Mouse (Mus musculus) cerebral cortex, adult 2 months (tissue): ENCODE measurements around the gene AC170998.1.

Source experiments
- WGBS: fragments of 180-500 bp; shearing (Covaris S2); methylation state at CpG from one replicate; pipeline ENCODE4 v1.1.7; 2018; 5-methylcytosine and 5-hydroxymethylcytosine counted together

The AC170998.1 gene

DNA sequence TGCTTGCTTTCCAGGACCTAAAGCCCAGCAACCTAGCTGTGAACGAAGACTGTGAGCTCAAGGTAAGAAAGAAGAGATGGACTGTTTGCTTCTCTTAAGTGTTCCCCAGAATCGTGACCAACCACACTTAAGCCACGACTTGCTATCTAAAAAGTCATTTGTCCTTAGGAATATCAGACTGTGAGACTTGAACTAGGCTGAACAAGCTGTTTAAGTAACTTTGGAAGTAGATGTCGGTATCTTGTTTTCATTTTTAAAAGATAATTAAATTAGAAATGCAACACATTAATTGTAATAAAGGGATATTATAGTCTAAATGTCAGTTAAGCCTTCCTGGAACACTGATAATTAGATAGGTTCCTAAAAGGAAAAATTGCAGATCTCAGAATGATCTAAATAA is at the start of gene AC170998.1:
TSS of gene AC170998.1 (plus strand) at position 301 of the 400 bp plus-strand sequence.
- WGBS: 92% methylated on average over 4 of the region's 4 CpGs

DNA sequence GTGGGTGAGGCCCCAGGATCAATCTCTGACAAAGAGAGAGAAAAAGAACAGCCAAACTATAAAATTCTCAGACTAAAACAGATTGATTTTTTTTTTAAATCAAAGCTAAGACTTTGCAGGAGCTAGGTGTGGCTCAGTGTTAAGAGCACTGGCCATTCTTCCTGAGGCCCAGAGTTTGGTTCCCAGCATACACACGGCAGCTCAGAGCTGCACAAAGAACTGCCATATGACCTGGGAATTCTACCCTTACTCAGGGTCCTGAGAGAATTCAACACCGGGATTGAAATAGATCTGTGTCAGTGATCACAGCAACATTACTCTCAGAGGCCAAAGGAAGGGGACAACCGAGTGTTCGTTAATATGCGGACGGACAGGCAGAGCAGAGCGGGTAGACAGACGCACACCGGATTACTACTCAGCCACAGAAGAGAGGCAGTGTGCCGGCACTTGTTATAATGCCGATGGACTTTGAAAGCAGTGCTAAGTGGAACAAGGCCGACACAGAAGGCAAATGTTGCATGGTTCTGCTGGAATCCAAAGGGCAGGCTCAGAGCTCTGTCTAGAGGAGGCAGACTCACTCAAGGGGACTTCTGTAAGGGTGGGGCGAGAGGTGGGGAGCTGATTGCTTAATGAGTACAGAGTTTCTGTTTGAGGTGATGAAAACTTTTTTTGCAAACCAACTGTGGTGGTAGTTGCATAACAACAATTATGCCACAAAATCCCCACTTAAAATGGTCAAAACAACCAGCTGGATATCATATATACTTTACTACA is 43.4 kb upstream of the AC170998.1 start:
- whole genome bisulfite sequencing: 79% methylated on average over 13 of the region's 13 CpGs

DNA sequence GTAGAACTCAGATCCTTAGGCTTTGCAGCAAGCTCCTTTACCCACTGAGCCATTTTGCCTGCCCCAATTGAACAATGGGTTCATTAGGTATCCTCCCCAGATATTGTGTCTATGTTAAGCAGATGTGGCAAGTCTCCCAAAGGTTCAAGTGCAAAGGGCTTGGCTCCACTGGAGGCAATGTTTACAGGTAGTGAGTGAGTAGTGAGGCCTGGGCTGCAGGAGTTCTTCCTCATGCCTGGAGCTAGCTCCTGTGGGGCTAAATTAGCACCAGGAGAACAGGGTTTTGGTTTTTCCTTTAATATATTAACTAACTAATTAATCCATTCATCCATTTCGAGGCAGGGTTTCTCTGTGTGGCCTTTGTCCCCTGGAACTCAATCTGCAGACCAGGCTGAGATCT is 42.3 kb upstream of the AC170998.1 start:
- 57% methylated on average over 1 of the region's 1 CpGs for WGBS

DNA sequence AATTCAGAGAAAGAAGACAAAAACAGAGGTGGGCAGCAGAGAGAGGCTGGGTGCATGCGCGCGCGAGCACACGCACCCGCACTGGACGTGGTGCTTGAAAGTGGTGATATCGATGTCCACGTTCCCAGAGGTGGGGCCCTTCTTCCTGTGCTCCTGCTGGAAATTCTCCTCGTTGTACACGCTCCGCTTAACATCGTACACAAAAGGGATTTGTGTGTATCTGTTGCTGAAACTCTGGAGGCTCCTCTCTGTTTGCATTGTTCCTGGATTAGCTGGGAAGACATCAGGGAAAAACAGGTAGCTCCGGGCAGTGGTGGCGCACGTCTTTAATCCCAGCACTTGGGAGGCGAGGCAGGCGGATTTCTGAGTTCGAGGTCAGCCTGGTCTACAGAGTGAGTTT is 41.3 kb upstream of the AC170998.1 start:
- WGBS: 76% methylated on average over 19 of the region's 19 CpGs

DNA sequence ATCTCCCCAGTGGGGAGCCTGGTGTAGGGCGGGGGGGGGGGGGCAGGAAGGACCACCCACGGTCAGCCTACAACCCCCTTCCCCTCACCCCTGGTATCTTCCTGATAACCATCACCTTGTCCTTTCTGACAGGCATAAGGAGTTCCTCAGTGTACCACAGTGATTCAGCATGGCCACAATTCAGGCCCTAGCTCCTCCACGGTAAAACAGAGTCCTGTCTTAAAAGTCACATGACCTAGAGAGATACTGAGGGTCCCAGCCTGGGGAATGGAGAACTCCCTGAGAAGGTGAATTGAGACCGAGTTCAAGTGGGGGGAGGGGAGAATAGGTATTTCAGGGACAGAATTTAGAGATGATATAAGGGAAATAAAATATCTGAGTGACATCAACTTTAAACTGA is 38.5 kb upstream of the AC170998.1 start:
- WGBS: 58% methylated on average over 4 of the region's 4 CpGs

DNA sequence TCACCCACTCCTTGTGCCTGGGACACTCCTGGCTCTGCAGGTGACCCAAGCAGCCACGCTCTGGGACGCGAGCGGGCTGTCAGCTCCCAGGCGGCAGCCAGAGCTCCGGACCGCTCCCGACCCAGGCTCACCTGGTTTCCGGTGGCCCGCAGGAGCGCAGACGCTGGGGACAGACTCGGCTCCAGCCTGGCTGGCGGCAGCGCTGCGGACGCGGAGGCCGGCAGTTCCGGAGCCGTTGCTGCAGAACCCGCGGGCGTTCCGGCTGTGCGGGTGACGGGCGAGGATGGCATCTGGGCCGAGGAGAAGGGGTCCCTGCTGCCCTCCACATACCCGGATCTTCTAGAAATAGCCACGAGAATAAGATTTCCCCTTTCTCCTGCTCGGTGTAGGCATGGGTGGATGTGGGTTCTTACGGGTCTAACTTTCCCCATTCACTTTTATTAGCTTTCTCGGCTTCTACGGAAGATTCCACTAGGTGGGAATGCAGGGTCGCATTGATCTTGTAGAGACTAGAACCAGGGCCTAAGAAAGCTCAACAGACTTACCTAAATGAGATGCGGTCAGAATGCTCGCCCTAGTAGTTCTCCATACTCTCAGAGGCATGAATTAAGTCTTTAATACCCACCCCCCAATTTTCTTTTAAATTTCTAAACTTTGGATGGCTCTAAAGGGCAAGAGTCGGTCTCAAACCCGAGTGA is 36.1 kb upstream of the AC170998.1 start, which contains the start of gene Slc26a8:
TSS of gene Slc26a8 (minus strand) at position 648 of the 698 bp plus-strand sequence.
- WGBS: 10% methylated on average over 40 of the region's 40 CpGs

DNA sequence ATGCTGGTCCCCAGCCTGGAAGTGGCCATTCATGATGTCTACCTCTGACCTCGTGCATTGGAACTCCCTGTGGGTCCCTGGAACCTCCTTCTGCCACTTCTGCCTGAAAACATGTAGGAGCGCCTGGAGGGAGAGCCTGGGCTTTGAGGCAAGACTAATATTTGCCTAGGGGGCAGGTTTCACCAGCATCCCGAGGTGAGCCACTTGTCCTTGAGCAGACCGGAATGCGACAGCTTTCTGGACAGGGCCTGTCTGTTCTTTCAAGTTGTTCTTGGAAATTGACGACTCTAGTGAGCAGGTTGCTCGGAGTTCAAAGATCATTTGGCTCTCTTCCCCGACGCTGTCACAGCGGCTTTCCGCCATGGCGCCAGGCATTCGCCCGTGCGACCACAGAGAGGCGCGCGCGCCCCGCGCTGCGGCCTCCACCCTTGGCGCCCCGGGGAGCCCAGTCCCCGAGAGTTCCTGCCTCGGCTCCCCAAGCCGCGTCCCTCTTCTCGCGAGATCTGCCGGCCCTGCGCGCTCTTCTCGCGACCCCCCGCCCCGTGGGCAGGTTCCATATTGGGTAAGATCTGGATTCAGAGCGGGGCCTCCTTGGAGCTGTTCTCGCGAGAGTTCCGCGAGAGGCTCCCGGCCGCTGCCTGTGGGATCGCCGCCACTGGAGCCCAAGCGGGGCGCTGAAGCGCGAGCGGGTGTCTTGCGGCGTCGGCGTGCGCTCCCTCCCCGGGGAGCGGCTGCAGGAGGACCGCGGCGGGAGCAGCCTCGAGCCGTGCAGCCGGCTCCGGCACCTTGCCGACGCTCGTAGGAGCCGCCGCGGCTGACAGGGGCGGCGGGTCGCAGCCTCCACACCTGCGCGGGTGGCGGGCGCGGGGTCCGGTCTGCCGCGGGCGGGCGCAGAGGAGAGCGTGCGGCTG is 34.9 kb upstream of the AC170998.1 start, which contains the start of gene Mapk14:
TSS of gene Mapk14 (plus strand) at position 554 of the 911 bp plus-strand sequence.
- under 1% methylated on average over 86 of the region's 86 CpGs for WGBS

GRCm38 (mm10) chr17:28691687-28692340 is 34.1 kb upstream of the AC170998.1 start:
- under 1% methylated on average over 52 of the region's 53 CpGs for WGBS

GRCm38 (mm10) chr17:28692341-28692710 is 33.6 kb upstream of the AC170998.1 start:
- WGBS: under 1% methylated on average over 18 of the region's 18 CpGs

- 15% methylated on average over 3 of the region's 3 CpGs for WGBS
Measured at GRCm38 (mm10) chr17:28693086-28693485, 32.8 kb upstream of the AC170998.1 start.

DNA sequence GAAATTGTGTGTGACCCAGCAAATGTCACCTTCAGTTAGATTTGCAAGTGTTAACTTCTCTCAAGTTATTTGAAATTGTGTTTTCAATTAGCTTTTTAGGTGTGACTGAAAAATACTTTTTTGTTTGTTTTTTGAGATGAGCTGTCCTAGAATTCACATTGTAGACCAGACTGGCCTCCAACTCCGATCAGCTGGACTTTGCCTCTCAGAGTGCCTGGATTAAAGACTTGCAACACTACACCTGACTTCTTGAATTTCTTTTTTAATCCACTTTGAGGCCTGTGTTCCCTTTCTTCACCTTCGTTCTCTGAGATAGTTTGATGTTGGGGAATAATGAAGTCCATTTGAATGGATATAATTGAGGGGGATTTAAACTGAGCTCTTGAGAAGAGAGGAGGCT is 31.8 kb upstream of the AC170998.1 start:
- WGBS: 61% methylated on average over 2 of the region's 2 CpGs

GRCm38 (mm10) chr17:28694832-28695231 is 31.1 kb upstream of the AC170998.1 start:
- WGBS: 64% methylated on average over 4 of the region's 4 CpGs

DNA sequence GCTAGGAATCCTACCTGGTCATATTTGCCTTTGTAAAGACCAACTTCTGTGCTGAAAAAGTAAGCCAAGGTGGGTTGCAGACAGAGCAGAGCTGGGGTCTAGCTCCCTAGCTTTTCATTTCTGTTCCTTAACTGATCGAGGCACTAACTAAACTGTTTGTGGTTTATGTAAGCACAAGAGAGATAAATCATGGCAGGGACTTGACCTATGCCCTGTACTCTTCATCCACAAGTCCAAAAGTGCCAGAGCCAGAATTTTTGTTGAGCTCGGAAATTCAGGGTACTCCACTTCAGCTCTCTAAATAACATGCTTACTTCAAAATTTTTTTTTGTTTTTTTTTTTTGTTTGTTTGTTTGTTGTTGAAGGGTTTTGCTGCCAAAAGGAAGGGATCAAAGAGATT is 29.2 kb upstream of the AC170998.1 start:
- 38% methylated on average over 2 of the region's 2 CpGs for WGBS

DNA sequence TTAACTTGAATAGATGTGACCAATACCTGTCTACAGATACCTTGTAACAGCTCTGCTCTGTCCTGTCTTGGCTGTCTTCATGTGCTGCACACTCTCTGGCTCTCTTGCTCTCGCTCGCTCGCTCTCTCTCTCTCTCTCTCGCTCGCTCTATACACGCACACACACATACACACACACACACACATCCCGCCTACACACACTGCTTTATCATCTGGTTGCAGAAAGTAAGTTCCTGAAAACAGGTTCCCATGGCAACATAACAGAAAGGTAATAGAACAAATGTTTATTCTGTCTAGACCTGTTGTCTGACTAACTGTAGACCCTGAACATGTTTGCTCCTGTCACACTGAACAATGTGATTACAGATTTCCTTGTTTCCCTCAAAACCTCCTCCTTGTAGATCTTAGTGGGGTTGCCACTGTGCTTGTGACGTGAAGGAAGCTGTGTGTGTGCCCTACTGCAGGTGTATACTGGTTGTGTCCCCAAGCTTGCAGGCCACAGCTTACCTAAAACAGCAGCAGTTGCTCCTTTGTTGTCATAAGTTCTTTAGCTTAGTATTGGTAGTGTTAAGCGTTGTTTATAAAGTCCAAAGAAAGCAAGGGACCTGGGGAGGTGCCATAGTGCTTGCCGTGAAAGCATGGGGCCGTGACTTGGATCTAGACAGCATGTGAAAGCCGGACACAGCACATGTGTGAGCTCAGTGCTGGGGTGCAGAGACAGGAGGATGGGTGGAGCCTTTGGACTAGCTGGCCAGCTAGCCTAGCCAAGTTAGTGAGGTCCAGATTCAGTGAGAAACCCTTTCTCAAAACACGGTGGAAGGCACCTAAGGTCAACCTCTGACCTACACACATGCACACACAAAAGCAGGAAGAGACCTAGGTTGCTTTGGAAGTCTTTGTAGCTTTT is 28.3 kb upstream of the AC170998.1 start:
- WGBS: 43% methylated on average over 13 of the region's 13 CpGs

DNA sequence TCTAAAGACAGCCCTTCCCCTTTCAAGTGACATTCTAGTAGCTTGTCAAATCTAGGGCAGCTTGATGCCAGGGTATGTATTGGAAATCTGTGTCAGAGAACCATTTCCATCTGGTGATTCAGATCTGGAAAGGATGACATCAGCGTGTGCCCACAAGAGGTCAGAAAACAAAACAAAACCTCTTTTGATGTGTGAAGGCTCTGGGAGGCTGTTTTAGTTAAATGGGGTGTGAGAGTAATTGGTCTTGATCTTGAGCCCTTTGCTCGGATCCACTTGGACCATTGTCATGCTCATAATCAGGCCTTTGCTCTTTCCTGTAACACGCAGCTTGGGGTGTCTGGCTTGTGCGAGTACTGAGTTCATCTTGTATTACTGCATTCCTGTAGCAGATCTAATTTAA is 27.6 kb upstream of the AC170998.1 start:
- 23% methylated on average over 4 of the region's 4 CpGs for WGBS

DNA sequence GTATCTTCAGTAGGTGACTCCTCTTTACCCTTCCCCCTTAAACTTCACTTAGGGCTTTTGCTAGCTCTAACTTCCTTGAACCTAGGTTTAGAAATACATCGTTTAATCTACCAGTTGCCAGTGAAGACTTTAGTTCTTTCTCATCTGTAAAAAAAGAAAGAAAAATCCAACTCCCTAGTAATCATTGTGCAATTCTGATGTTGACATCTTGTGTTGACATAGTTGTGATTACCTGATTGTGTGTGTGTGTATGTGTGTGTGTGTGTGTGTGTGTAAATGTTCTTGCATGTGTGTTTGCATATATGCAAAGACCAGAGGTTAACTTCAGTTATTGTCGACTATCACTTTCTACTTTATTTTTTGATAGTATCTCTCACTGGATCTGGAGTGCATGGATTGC is 27.2 kb upstream of the AC170998.1 start:
- WGBS: 53% methylated on average over 2 of the region's 2 CpGs

GRCm38 (mm10) chr17:28699789-28700188 is 26.1 kb upstream of the AC170998.1 start:
- 55% methylated on average over 7 of the region's 7 CpGs for WGBS

- whole genome bisulfite sequencing: 60% methylated on average over 4 of the region's 4 CpGs
Measured at GRCm38 (mm10) chr17:28701171-28701570, 24.7 kb upstream of the AC170998.1 start.

GRCm38 (mm10) chr17:28701737-28702136 is 24.1 kb upstream of the AC170998.1 start:
- WGBS: 77% methylated on average over 3 of the region's 3 CpGs

GRCm38 (mm10) chr17:28702646-28703045 is 23.2 kb upstream of the AC170998.1 start:
- 57% methylated on average over 2 of the region's 2 CpGs for WGBS
